Mouse (Mus musculus) embryonic facial prominence, embryonic 13.5 days (tissue): Measurements from ENCODE around the gene Capn3. TPM values are rescaled to one million over a fixed set of nuclear protein-coding genes. Genes with fewer than 3 reads are reported as not detected.

Experiments
- ATAC-seq: fragments of 200-750 bp; cut with Nextera tagmentation; 2 replicates; pipeline ENCODE4 v1.8.0; 2017; ENCODE audit warnings: low read depth; ENCODE audit not compliant: insufficient number of reproducible peaks, insufficient read depth, low FRiP score, low TSS enrichment
- H3K27ac ChIP-seq: fragments of 300-500 bp; sonication (generic); 2 replicates; pipeline ENCODE4 v1.5.1; 2015; ENCODE audit warnings: moderate library complexity, mild to moderate bottlenecking, inconsistent platforms
- H3K27me3 ChIP-seq: fragments of 300-500 bp; sonication (generic); 2 replicates; pipeline ENCODE4 v1.6.1; 2015; ENCODE audit warnings: mild to moderate bottlenecking, inconsistent platforms
- H3K36me3 ChIP-seq: fragments of 300-500 bp; sonication (generic); 2 replicates; pipeline ENCODE4 v1.6.1; 2015; ENCODE audit warnings: mild to moderate bottlenecking, inconsistent platforms
- H3K4me1 ChIP-seq: fragments of 300-500 bp; sonication (generic); 2 replicates; pipeline ENCODE4 v1.6.1; 2015; ENCODE audit warnings: inconsistent platforms
- H3K4me2 ChIP-seq: fragments of 300-500 bp; sonication (generic); 2 replicates; pipeline ENCODE4 v1.6.1; 2015; ENCODE audit warnings: moderate library complexity, mild to moderate bottlenecking, inconsistent platforms
- H3K4me3 ChIP-seq: fragments of 300-500 bp; sonication (generic); 2 replicates; pipeline ENCODE4 v1.5.1; 2015; ENCODE audit warnings: mild to moderate bottlenecking, inconsistent platforms
- H3K9ac ChIP-seq: fragments of 300-500 bp; sonication (generic); 2 replicates; pipeline ENCODE4 v1.6.1; 2015; ENCODE audit warnings: mild to moderate bottlenecking, inconsistent platforms
- H3K9me3 ChIP-seq: fragments of 300-500 bp; sonication (generic); 2 replicates; pipeline ENCODE4 v1.6.1; 2016; ENCODE audit warnings: inconsistent platforms
- WGBS: fragments of 180-500 bp; shearing (Covaris S2); methylation state at CpG from one replicate; pipeline ENCODE4 v1.1.7; 2015; ENCODE audit warnings: mixed read lengths; 5-methylcytosine and 5-hydroxymethylcytosine counted together
- polyA plus RNA-seq: library from polyadenylated mRNA; unstranded; fragments of >200 nt; fragmentation: Nextera tagmentation; extraction: Ambion mirVana; gene quantifications from 2 replicates; pipeline ENCODE4 v1.2.1, GENCODE M21; 2015

Capn3 gene
- polyA plus RNA-seq, 1 experiment from 2014 or later = 0.87 TPM

- 0 out of 2 replicates have a peak, but pooled peaks cover 3% of the 10 kb centered on the region for H3K27me3 ChIP-seq
- ATAC-seq = 0 out of 2 replicates have a peak, but pooled peaks have one; percentile 15
- 0 out of 2 replicates have a peak, but pooled peaks cover 4% of the 10 kb centered on the region for H3K4me1 ChIP-seq
- H3K4me2 ChIP-seq = no peak overlapping the region
- no peak overlapping the region for H3K27ac ChIP-seq
- H3K9ac ChIP-seq = no peak overlapping the region
- no peaks in the 10 kb centered on the region for H3K9me3 ChIP-seq
- H3K4me3 ChIP-seq = no peak overlapping the region
- 50% methylated on average over 8 of the region's 8 CpGs for WGBS
- H3K36me3 ChIP-seq = no peaks in the 10 kb centered on the region
Measured at GRCm38 (mm10) chr2:120482506-120483389, 26.9 kb downstream of the Capn3 start.

GRCm38 (mm10) chr2:120484241-120484640 is 28.4 kb downstream of the Capn3 start:
- H3K4me2 ChIP-seq = no peak overlapping the region
- H3K4me3 ChIP-seq = no peak overlapping the region
- no peak overlapping the region for H3K9ac ChIP-seq
- 84% methylated on average over 3 of the region's 3 CpGs for WGBS
- no peak overlapping the region for H3K27ac ChIP-seq
- no peaks in the 10 kb centered on the region for H3K36me3 ChIP-seq
- ATAC-seq = no peak
- 0 out of 2 replicates have a peak, but pooled peaks cover 4% of the 10 kb centered on the region for H3K4me1 ChIP-seq
- 0 out of 2 replicates have a peak, but pooled peaks cover 3% of the 10 kb centered on the region for H3K27me3 ChIP-seq
- H3K9me3 ChIP-seq = no peaks in the 10 kb centered on the region

GRCm38 (mm10) chr2:120493254-120493653 is 37.4 kb downstream of the Capn3 start:
- Histone ChIP-seq H3K4me2 (no peak overlapping the region), H3K9me3 (no peaks in the 10 kb centered on the region), H3K4me3 (no peak overlapping the region), H3K9ac (no peak overlapping the region), H3K36me3 (no peaks in the 10 kb centered on the region), H3K27ac (no peak overlapping the region), H3K4me1 (no peaks in the 10 kb centered on the region), H3K27me3 (no peaks in the 10 kb centered on the region)
- no peak for ATAC-seq
- 45% methylated on average over 4 of the region's 4 CpGs for WGBS

GRCm38 (mm10) chr2:120496511-120496910 is 40.7 kb downstream of the Capn3 start:
- H3K27ac ChIP-seq = no peak overlapping the region
- 64% methylated on average over 3 of the region's 3 CpGs for WGBS

GRCm38 (mm10) chr2:120499971-120500471 is 44.2 kb downstream of the Capn3 start:
- Histone ChIP-seq H3K27me3 (no peaks in the 10 kb centered on the region), H3K36me3 (peaks cover 8% of the 10 kb centered on the region), H3K4me2 (no peak overlapping the region), H3K4me3 (no peak overlapping the region), H3K4me1 (peaks cover 12% of the 10 kb centered on the region; the same call in 1 of the 2 replicates), H3K9ac (no peak overlapping the region), H3K27ac (0 out of 2 replicates have a peak overlapping the region, but pooled peaks have one; percentile 44), H3K9me3 (no peaks in the 10 kb centered on the region)
- no peak for ATAC-seq
- WGBS = 67% methylated on average over 6 of the region's 6 CpGs

More at GRCm38 (mm10) chr2:120496511-120496910, 40.7 kb downstream of the Capn3 start:
- no peak overlapping the region for H3K9ac ChIP-seq
- H3K4me1 ChIP-seq = peaks cover 6% of the 10 kb centered on the region; the same call in 1 of the 2 replicates
- H3K4me3 ChIP-seq = no peak overlapping the region
- no peak overlapping the region for H3K4me2 ChIP-seq
- H3K9me3 ChIP-seq = no peaks in the 10 kb centered on the region
- ATAC-seq = no peak
- H3K27me3 ChIP-seq = no peaks in the 10 kb centered on the region
- no peaks in the 10 kb centered on the region for H3K36me3 ChIP-seq

- Histone ChIP-seq H3K36me3 (peaks cover 20% of the 10 kb centered on the region), H3K27me3 (no peaks in the 10 kb centered on the region), H3K9ac (no peak overlapping the region), H3K4me2 (no peak overlapping the region), H3K9me3 (no peaks in the 10 kb centered on the region), H3K27ac (no peak overlapping the region), H3K4me1 (peaks cover 12% of the 10 kb centered on the region; the same call in 1 of the 2 replicates), H3K4me3 (no peak overlapping the region)
- ATAC-seq = no peak
- 39% methylated on average over 17 of the region's 17 CpGs for whole genome bisulfite sequencing
Measured at GRCm38 (mm10) chr2:120501136-120501918, 45.5 kb downstream of the Capn3 start.

GRCm38 (mm10) chr2:120501931-120502604 is 46.2 kb downstream of the Capn3 start:
- Histone ChIP-seq H3K4me2 (no peak overlapping the region), H3K9me3 (no peaks in the 10 kb centered on the region), H3K27me3 (no peaks in the 10 kb centered on the region), H3K36me3 (peaks cover 24% of the 10 kb centered on the region), H3K27ac (no peak overlapping the region; the same call in 1 of the 2 replicates), H3K9ac (no peak overlapping the region), H3K4me3 (no peak overlapping the region), H3K4me1 (peaks cover 12% of the 10 kb centered on the region; the same call in 1 of the 2 replicates)
- no peak for ATAC-seq
- WGBS = 65% methylated on average over 13 of the region's 13 CpGs

- H3K27me3 ChIP-seq = no peaks in the 10 kb centered on the region
Measured at GRCm38 (mm10) chr2:120502605-120502990, 46.8 kb downstream of the Capn3 start.

GRCm38 (mm10) chr2:120503094-120503493 is 47.3 kb downstream of the Capn3 start:
- Histone ChIP-seq H3K27me3 (no peaks in the 10 kb centered on the region), H3K9me3 (no peaks in the 10 kb centered on the region), H3K9ac (no peak overlapping the region), H3K4me3 (no peak overlapping the region), H3K4me1 (peaks cover 12% of the 10 kb centered on the region; the same call in 1 of the 2 replicates), H3K36me3 (peaks cover 27% of the 10 kb centered on the region), H3K4me2 (no peak overlapping the region), H3K27ac (no peak overlapping the region)
- 92% methylated on average over 6 of the region's 6 CpGs for WGBS
- ATAC-seq = no peak

More at GRCm38 (mm10) chr2:120502605-120502990, 46.8 kb downstream of the Capn3 start:
- ATAC-seq = no peak
- no peak overlapping the region for H3K4me3 ChIP-seq
- no peak overlapping the region for H3K4me2 ChIP-seq
- WGBS = 83% methylated on average over 3 of the region's 3 CpGs
- no peak overlapping the region for H3K27ac ChIP-seq
- H3K9ac ChIP-seq = no peak overlapping the region
- H3K4me1 ChIP-seq = peaks cover 12% of the 10 kb centered on the region; the same call in 1 of the 2 replicates
- no peaks in the 10 kb centered on the region for H3K9me3 ChIP-seq
- H3K36me3 ChIP-seq = peaks cover 24% of the 10 kb centered on the region

GRCm38 (mm10) chr2:120503992-120504391 is 48.2 kb downstream of the Capn3 start:
- Histone ChIP-seq H3K36me3 (peaks cover 36% of the 10 kb centered on the region), H3K4me3 (no peak overlapping the region), H3K4me1 (peaks cover 12% of the 10 kb centered on the region; the same call in 1 of the 2 replicates), H3K9me3 (no peaks in the 10 kb centered on the region), H3K9ac (no peak overlapping the region), H3K27me3 (no peaks in the 10 kb centered on the region), H3K4me2 (no peak overlapping the region), H3K27ac (no peak overlapping the region)
- no peak for ATAC-seq
- 84% methylated on average over 5 of the region's 5 CpGs for WGBS

- H3K9ac ChIP-seq = no peak overlapping the region
- H3K4me2 ChIP-seq = no peak overlapping the region
- no peak overlapping the region for H3K4me3 ChIP-seq
- 92% methylated on average over 4 of the region's 4 CpGs for WGBS
- H3K27me3 ChIP-seq = no peaks in the 10 kb centered on the region
- H3K27ac ChIP-seq = no peak overlapping the region
- H3K9me3 ChIP-seq = no peaks in the 10 kb centered on the region
- no peak for ATAC-seq
- no peaks in the 10 kb centered on the region for H3K4me1 ChIP-seq
- peaks cover 84% of the 10 kb centered on the region for H3K36me3 ChIP-seq
Measured at GRCm38 (mm10) chr2:120514181-120514580, 58.4 kb downstream of the Capn3 start.
